Mouse (Mus musculus) thymus, postnatal 36 days (tissue): ENCODE results near the gene Aldh9a1.

ENCODE experiments used
- DNase-seq, 2 experiments: peaks; one replicate each; pipeline ENCODE4 v3.0.0; 2022; ENCODE audit warnings: mixed read lengths in 2 of 2

Aldh9a1 gene

GRCm38 (mm10) chr1:167350597-167351415 is 1.0 kb downstream of the Aldh9a1 start:
- no peak for DNase-seq

DNA sequence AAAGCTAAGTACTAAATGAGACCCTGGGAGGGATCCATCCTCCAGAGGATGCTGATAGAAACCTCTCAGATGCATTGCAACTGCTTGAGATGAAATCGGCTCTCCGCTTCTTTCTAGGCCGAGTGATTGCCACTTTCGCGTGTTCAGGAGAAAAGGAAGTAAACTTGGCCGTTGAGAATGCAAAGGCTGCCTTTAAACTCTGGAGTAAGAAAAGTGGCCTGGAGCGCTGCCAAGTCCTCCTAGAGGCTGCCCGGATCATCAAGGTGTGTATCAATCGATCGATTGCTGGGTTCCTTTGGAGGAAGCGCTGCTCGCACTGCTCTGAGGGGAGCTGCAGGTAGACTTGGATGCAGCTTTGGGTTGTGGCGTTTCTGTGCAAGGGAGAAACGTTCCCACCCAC is 2.6 kb downstream of the Aldh9a1 start:
- DNase-seq: no peak

DNA sequence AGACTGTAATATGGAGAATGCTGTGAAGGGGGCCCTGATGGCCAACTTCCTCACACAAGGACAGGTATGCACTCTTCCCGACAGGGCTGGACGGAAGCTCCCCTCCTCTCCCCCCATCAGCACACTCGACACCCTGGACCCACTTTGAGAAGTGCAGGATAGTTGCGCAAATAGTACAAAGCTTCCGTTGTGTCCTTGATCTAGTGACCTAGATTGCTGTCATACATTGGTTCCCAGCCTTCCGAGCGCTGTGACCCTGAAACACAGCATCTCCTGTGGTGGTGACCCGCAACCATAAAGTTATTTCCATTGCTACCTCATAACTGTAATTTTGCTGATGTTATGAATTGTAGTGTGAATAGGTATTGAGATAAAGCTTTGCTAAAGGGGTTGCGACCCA is 7.6 kb downstream of the Aldh9a1 start:
- DNase-seq: no peak

- no peak for DNase-seq
Measured at GRCm38 (mm10) chr1:167358731-167359130, 8.9 kb downstream of the Aldh9a1 start.

DNA sequence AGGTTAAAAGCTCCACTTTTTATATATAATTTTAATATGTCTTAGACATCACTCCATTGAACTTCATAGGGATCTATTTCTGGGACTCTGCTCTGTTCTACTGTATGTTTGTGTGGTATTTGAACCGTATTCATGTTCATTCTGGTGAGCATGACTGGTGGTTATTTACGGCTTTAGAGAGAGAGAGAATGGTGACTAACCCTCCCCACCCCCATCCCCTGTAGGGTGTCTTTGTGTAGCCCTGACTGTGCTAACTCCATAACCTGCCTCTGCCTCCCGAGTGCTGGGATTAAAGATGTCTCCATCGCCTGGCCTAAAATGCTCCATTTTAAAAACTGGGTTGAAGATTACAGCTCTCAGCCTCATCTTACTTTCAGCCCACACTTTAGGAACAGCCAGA is 10.5 kb downstream of the Aldh9a1 start:
- no peak for DNase-seq

DNA sequence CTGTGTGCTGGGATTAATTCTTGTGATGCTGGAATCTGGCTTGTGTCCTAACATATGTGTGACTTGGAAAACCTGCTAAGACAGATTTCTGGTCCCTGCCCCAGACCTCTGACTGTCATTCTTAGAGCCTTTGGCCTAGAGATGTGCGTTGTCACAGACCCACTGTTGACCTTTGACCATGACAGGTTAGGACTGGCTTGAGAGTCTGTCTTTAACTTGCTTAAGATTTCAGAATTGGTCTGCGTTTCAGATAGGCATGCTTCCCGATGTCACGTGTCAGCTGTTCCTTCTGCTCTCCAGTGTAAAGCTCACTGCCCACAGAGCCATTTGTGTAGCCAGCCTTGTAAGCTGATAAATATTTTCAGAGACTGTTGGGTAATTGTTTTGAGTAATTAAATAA is 13.0 kb downstream of the Aldh9a1 start:
- DNase-seq: no peak

DNA sequence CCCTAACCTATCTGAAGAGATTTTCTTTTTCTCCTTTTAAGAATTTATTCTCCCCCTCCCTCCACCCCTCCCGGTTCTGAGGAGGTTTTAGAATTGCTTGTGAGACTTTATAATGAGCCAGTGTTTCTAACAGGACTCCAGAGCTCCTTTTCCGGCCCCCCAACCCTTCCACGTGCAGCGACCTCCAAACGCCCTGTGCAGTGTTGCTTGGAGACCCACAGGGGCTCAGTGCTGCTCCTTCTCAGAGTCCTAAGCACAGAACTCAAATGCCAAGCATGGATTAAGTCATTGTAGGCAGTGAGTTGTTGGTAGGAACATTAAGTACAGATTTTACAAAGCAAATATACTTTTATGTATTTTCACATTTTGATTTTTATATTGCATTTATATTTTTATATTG is 13.5 kb downstream of the Aldh9a1 start:
- DNase-seq: no peak

GRCm38 (mm10) chr1:167365808-167366207 is 16.0 kb downstream of the Aldh9a1 start:
- DNase-seq: no peak

- no peak for DNase-seq
Measured at GRCm38 (mm10) chr1:167366621-167367020, 16.8 kb downstream of the Aldh9a1 start.

- no peak for DNase-seq
Measured at GRCm38 (mm10) chr1:167368018-167368417, 18.2 kb downstream of the Aldh9a1 start.

DNA sequence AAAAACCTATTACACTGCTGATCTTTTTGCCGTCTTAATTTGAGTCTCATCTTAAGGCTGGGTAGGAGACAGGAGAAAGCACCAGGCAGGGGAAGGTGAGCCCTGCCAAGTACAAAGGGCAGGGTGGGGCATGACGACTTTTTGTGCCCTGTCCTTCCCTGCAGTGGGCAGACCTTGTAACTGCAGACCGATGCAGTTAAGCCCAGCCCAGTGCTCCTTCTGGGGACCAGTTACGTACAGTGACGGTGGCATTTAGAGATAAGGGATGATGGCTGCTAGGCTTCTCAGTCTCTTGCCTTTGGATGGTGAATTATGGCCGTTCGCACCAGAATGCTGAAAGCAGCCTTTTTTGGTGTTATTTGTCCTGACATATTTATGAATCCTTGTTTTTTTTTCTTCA is 18.7 kb downstream of the Aldh9a1 start:
- no peak for DNase-seq

DNA sequence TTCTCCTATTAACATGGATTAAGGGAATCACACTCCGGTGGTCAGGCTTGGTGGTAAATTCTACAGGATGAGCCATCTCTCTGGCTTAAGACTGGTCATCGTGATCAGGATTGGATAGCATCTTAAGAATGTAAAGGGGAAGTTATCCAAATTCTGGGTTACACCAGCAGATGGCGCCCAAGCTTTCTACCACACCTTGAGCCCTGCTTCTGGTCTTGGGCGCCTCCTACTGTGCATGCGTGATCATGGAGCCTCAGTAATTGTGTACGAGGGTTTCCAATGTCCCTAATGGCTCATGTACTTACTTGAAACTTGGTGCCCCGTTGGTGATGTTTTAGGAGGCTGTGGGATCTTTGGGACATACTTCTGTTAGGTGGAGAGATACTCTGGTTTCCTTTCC is 20.1 kb downstream of the Aldh9a1 start:
- peak; percentile 81 to 88 for DNase-seq

GRCm38 (mm10) chr1:167372739-167373138 is 22.9 kb downstream of the Aldh9a1 start:
- DNase-seq: no peak

DNA sequence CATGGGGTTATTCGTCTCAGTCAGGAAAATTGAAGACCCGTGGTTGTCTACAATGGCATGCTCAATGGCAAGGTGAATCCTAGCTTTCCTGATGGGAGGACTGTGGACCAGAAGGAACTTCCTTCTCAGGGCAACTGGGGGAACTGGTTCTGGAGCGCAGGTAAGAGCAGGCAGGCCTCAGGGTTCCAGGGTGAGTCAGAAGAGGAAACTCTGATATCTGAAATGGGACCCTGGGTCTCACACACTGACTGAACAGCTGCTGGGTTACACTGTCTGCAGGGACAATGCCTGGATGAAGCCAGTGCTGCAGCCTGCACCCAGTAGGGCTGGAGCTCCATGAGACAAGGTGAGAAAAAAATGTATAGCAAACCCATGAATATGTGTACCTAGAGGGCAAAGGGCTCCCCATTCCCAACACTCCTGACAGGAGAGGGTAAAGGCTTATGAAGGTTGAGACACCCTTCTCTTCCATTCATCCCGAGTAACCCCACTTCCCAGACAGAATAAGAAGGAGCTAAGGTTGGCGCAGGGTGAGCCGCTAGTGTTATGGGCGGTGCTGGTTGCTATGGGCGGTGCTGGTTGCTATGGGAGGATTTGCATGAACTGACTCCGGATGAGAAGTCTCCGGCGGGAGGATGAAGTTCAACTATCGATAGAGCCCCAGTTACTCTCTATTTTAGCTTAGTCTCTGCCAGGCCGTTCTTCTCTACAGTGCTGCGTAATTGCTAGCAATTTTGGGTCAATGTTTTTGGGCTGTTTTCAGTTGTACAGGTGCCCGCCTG is 24.4 kb downstream of the Aldh9a1 start:
- peak; percentile 70 for DNase-seq

DNA sequence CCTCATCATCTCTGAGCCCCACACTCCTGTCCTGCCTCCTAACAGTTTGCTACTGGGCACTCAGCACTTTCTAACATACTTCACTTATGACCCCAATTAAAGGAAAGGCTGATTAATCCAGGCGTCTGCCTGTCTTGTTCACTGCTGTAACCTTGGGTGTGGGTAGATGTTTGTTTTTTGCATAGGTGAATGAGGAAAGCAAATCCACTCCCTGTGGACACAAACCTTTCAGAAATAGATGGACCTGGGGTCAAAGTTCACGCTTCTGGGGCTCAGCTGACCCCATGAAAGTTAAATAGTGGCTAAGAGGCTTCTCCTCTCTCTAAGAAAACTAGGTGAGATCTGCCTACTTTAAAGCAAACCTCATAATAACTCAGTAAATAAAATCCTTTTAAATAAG is 25.2 kb downstream of the Aldh9a1 start:
- no peak for DNase-seq

DNA sequence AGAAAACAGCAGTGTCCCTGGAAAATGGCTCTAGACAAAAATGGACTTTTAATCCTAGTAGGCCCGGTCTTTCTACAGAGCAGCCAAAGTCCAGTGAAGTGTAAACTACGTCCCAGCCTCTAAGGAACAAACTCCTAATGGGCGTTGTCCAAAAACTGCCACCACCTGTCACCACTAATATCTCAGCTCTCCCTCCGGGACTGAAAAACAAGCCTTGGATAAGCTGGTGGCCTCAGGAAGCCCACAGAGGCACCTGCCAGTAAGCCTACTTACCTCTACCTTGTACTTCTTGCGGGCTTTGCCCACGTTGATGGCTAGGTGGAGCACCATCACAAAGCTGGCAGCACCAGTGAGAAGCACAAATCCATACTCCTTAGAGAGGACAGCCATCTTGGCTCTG is 28.2 kb downstream of the Aldh9a1 start:
- no peak for DNase-seq

- DNase-seq: no peak
Measured at GRCm38 (mm10) chr1:167379751-167380150, 30.0 kb downstream of the Aldh9a1 start.

DNA sequence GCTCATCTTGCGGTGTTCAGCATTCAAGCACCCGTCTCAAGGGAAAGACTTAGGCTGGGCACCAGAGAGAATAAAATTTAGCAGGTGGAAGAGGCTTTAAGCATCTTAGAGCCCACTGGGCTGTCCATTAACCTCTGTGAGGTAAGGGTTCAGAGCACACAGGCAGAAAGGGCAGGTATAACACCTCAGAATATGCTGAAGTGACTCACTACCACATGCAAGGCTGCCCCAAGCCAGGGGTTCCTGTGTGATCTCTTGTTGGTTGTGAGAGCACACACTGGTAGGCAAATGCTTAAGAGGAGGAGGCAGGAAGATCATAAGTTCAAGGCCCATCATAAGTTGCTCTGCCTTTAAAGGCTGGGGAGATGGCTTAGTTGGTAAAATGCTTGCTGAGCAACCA is 30.4 kb downstream of the Aldh9a1 start:
- no peak for DNase-seq

GRCm38 (mm10) chr1:167381050-167382015 is 31.5 kb downstream of the Aldh9a1 start:
- DNase-seq: no peak

DNA sequence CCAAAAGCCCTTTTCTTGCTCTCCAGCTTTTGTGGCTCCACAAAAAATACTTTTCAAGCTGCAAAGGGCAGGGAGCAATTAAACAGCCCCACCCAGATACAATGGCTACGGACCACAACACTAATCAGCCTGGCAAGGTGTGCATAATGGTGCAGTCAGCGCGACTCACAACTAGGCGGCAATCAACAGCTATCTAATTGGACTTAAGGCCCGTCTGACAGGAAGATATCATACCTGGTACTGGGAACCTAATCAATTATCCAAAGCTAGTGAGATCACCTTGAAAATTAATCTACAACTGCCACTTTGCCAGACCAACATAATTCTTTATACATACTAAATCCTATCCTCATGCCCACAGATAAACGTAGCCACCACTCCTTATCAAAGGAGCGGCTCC is 32.5 kb downstream of the Aldh9a1 start:
- DNase-seq: no peak

DNA sequence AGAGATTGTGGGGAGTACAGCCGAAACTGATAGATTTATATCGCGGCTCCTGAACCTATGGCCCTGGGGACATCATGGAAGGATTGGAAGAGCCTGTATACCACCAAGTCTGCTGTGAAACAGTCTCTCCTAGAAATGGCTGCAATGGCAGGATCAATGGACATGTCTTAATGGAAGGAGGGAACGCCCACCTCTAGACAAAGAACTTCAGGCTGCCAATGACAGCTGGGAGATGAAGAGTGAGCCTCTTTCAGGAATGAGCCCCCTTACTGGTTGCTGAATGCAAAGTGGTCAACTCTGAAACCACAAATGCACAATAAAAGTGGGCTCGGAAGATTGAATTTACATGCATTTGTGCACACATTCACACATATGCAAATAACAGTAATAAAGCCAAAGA is 33.0 kb downstream of the Aldh9a1 start:
- no peak for DNase-seq

DNA sequence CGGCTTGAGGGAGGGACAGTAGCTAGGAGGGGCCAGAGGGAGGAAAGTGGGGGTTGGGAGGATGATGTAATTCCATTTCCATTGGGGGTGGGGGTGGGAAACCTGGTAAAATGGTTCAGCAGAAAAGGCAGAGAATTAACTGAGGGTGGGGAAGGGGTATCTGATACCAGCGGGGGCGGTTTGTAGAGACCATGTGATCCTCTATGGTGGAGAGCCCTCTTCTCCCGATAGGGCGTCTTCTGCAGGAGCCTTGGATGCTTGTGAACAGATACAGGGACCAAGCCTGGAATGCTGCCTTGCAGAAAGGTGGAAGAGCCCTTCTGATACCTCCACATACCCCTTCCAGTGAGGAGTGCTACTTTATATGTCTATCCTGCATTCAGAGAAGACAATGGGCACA is 33.4 kb downstream of the Aldh9a1 start:
- no peak for DNase-seq

DNA sequence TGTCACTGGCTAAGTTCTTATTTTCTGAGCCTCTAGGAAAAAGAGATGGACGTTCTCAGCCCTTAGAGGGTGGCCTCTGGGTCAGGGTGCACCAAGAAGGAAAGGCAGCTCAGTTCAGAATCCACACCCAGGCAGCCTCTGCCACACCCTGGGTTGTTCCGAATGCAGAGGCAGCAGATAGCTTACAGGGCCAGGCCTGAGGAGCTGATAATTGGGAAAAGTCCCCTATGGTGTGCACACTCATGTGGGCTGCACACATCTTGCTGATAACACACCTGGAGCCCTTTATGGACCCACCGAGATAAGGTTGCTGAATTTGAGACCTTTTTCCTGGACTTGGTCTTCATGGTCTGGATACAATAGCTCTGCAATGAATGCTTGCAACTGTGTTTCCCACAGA is 34.4 kb downstream of the Aldh9a1 start:
- no peak for DNase-seq
